Mouse (Mus musculus) monocyte, adult 5-6 weeks (primary cell): ENCODE measurements around the gene Gna12. TPM values are rescaled to one million over a fixed set of nuclear protein-coding genes. Genes with fewer than 3 reads are reported as not detected.
A peak's percentile ranks its signal among the peaks of the same experiment; 100 is the strongest.

ENCODE experiments used
- ATAC-seq: fragments of 153-309, 156-312 bp; replicated peaks from 2 replicates; pipeline ENCODE4 v1.8.0; 2017; ENCODE audit warnings: mild to moderate bottlenecking; ENCODE audit not compliant: low TSS enrichment, insufficient number of reproducible peaks, severe bottlenecking, poor library complexity, low FRiP score
- total RNA-seq: library from RNA; stranded (forward); fragments of 200-1000, 200-491, 200-594 nt; gene quantifications from 3 replicates; pipeline ENCODE4 v1.2.3, GENCODE M21; 2017

Gene Gna12
- 10.1 to 11.7 TPM (median 10.6 TPM) in 3 replicates for total RNA-seq

DNA sequence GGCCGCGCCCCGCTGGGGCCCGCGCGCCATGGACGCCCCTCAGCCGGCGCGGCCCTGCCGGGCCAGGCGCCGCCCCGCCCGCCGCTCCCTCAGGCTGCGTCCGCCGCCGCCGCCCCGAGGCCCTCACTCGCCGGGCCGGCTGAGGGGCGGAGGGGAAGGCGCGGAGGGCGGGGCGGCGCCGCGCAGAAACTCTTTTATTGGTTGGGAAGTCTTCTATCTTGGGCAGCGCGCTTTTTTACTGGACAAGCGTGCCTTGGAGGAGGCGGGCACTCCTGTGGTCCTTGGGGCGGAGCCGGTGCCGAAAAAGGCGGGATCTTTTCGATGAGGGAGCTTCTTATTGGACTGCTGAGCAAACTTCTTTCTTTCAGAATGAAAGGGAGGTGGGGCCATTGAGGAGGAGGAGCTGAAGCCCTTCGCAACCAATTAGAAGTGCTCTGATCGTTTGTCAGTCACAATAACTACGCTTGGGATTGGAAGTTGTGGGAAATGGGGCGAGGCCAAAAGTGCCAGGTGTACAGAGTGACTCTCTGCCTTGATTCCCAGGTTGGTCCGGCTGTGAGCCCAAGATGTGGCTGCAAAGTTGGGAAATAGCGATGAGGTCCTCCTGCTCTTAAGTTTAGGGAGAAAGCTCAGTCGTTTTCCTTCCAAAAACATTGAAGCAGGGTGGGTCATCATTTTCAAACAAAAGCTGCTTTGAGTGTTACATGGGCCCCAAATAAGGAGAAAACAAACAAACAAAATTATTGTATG is at the start of gene Gna12:
Gene Gna12, minus strand, starts transcription at position 118 of the 750 bp plus-strand sequence.
- peak; percentile 99 for ATAC-seq

DNA sequence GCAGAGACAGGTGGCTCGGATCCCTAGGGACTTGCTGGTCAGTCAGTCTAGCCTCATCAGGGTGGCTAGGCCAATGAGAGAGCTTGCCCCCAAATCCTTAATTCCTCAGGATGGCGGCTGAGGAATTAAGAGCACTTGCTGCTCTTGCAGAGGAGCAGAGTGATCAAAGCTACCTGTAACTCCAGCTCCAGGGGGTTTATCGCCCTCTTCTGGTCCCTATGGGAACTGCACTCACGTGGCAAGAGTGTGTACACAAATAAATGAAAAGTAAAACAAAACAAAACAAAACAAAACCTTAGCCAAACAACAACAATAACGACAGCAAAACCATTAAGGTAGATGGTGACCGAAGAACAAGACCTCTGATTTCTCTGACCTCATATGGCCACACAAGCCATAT is 48.4 kb upstream of the Gna12 start:
- ATAC-seq = no peak

DNA sequence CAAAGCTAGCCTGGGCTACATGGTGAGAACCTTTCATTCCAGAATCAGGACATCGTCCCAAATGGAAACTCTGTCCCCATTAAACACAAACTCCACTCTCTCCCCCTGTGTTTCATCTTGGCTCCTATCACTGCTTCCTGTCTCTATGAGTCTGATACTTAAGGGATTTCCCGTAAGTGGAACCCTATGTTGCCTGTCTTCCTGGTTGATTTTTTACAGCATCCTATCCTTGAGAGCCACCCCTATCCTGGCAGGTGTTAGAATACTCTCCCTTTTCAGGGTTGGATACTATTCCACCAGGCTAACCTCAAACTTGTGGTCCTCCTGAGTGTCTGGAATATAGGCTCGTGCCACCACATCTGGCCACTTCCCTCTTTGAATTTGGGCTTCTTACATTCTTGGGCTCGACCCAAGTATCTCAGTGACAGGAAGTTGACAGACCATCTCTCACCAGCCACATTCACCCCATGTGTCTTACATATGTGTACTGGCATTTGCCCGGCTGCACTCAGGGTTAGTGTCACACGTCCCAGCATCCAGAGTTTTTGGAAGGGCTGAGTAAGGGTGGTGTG is 43.6 kb upstream of the Gna12 start:
- no peak for ATAC-seq

DNA sequence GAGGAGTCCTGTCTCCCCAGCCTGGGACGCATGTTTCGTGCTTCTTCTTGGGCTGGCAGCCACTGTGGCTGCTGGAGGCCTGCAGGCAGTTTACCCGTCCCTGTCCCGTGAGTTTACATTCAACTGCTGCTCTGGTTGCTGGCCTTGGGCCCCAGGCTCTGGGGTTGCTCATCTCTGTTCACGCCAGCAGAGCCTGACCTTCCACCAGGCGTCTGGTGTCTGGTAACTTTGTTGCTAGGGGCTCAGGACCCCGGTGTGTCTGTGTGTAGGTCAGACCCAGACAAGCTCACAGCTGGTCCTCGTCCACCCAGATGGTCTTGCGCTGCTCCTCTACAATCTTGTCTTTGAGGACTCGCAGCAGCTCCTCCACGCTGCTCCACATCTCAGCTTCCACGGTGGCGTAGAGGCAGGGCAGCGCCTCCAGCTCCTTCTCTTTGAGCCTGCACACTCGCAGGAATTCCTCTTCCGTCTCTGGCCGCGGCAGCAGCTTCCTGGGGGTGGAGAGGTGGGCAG is 42.9 kb upstream of the Gna12 start:
- no peak for ATAC-seq

DNA sequence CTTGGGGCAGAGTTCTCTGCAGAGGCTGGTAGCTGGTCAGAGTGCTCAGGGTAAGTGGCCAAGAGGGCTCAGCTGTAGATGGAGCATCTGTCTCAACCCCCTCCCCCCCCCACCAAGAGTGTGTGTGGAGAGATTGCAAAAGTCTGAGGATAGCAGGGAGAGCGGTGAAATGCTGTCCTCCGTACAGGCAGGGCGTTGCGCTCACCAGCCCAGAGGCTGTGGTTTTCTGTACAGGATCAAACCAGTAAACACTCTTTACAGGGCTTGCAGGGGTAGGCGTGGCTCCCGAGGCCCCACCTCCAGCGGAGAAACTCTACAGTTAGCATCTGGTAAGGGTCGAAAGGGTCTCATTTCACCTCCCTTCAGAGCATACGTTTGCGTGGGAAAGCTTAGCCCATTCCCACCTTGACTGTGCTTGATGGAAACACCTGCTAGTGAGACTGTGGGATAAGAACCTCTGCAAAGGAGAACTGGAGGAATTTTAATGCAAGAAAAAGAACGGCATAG is 42.4 kb upstream of the Gna12 start:
- ATAC-seq = no peak

DNA sequence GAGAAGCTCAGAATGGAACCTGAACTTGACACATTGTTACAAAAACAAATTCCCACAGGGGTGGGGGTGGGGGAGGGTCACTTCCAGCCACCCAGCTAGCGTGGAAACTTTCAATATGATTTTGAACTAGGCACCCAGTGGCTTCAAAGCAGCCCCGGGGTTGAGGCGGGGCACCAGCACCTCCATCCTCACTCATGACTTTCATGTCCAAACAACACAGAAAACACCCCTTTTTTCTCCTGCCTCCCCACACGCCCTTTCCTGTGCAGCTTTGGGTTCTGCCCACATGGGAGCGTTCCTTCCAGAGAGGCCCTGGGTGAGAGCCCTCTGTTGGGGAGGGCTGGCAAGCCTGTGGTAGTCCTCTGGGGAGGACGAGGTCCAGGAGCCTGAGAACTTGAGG is 41.0 kb upstream of the Gna12 start:
- ATAC-seq = no peak

DNA sequence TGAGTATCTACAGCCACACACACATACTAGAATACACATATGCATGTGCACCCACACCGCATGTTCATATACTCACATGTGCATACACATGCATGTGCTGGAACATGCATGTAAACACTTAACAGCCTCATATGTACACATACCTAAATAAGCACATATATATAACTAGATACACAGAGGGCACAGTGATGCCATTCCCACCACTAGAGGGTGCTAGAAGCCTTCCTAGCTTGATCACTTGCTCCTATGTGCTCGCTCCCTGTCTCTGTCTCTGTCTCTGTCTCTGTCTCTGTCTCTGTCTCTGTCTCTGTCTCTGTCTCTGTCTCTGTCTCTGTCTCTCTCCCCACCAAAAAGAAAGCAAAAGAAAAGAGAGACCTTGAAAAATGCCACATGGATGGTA is 38.8 kb upstream of the Gna12 start:
- ATAC-seq = no peak; the same call in 1 of the 2 replicates

DNA sequence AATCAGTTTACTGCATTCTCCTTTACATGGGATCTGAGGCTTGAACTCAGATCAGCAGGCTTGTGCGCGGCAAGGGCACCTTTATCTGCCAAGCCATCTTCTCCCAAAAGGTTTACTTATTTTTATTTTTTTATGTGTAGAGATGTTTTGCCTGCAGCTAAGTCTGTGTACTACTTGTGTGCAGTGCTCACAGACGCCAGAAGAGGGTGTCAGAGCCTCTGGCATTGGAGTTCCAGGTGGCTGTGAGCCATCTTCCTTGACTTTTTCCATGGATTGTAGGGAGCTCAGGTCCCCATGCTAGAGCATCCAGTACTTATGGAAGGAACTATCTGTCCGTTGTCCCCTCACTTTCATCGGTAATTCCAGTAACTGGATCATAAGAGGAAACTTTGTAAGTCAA is 29.5 kb upstream of the Gna12 start:
- ATAC-seq = no peak

DNA sequence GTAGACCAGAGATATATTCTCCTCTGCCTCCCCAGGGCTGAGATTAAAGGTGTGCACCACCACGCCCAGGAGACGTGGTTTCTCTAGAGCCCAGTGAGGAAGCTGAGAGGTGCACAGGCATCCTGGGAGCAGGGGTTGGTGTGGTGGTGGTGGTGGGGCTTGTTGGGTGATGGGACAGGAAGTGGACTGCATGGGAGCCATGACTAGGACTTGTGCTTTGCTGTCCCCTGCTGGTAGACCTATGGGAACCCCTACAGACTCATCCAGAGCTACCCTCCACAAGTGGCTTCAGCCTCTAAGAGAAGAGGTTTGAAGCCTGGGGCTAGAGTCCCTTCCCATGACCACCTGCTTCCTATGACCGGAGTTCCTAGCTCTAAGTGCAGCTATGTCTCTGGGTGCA is 28.1 kb upstream of the Gna12 start:
- ATAC-seq = no peak

DNA sequence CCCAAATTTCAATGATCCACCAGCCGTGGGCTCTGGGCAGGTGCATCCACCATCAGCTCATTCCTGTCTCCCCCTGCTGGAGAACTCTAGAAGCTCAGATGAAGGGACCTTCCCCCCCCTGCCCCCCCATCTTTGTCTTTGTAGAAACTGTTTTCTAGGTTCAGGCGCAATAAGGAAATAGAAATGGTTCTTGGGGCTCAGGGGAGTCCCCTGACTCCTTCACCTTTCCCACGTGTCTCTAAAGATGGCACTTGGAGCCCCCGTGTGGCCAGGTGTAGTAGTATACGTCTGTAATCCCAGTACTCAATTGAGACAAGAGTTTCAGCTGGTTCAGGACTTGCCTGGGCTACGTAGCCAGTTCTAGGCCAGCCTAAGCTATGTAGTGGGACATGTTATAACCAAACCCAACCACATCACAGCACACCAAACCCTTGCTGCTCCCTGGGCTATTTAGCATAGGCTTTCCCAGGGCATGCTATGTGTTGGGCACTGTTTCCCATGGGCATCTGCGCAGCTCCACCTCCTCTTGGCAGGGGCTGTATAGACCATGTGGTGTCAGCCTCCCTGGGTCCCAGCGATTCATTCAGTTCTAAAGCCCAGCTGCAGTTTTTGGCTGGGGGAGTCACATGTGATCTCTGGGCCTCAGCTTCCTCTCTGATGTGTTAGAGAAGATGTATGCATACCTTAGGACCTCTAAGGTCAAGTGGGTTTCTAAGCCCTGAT is 27.4 kb upstream of the Gna12 start:
- no peak for ATAC-seq

DNA sequence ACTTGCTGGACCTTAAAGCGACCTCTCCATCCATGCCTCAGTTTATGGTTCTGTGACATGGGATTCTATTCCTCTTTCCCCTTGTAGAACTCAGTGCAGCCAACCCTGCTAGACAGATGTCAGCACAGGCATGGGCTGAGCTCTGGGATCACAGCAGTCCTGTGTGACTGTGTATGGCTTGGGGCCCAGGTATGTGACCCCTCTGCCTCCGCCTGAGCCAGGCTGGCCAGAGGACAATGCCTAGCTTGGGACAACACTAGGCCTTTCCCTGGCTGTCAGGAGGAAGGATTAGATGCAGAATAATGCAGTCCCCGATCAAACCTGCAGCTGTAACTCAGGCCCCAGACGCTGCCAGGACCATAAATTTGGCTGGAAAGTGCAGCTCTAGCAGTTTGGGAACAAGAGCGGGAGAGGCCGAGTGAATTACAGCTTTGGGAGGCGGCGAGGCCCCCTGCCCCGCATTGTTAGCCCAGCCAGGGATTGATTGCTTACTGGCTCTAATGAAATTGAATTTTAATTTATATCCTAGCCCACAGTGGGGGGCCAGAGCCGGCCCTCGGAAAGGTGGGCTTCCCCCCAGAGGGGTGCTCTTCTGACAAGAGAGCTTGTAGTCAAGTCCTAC is 25.8 kb upstream of the Gna12 start:
- ATAC-seq = no peak

DNA sequence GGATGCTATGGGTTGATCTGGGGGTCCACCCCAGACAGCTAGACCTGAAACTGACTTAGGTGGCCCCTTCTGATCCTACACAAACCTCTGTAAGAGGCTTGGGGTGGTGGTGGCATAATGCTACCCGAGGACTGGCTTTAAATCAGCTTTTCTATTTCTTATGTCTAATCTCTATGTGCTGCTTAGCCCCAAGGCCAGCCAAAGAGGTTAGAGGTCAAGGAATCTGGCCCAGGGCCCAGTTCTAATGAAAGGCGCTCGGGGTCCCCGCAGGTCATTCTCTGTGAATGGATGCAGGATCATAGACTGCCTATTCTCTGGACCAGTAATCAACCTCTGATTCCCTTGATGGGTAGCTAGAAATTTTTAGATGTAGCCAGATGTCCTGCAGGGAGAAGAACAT is 24.5 kb upstream of the Gna12 start:
- no peak for ATAC-seq

DNA sequence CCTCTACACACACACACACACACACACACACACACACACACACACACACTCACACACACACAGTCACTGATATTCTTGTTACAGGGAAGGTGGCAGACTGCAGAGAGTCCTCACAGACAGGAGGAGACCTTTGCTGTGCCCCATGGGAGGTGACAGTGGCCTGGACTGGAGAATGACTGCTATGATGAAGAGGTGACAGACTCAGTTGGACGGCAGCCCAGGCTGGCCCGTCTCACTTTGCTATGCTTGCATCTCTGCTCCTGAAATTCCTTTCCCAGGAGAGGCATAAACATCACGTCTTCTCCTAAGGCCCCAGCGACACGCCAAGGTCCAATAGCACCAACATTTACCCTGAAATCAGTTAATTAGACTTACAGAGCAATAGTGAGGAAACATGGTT is 23.5 kb upstream of the Gna12 start:
- no peak for ATAC-seq

DNA sequence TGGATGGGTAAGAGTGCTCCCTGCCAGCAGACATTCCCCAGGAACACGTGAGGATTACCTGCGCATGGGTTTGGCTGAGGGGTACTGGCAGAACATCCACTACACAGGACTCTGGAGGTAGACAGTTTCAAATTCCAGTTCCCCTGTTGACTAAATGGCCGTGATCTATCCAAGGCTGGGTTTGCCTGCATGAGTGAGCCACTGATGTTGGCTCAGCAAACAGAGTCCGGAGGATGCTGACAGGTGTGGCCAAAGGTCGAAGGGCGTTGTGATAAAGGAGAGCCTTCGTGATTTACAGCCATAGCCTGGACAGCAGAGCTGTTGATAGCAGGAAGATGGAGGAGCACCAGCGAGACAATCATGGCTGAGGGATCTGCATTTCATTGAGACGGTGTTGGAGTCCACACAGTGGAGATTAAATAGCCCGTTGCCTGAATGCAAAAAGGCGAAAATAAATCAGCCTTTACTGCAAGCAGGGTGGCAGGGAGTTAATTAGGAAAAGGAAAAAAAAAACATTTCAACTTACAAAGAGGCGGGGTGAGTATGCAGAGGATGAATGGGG is 22.3 kb upstream of the Gna12 start:
- ATAC-seq = no peak

DNA sequence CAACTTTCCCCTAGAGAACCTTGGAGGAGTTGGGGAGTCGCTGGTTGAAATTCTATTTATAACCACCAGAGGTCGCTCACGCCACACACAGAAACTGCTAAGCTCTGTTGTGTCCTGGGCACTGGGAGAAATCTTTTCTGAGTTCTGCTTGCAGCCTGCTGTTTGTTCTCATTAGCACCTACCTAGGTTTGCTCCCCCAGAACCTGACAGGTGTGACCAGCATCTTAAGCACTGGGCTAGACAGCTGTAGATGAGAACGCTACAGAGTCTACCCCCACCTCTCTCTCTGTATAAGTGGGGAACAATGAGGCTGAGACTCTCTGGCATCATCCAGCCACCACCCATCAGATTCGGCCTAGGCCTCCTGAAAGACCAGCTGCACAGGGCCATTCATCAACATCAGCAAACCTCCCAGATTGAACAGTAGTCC is 17.1 kb upstream of the Gna12 start:
- no peak; the same call in 1 of the 2 replicates for ATAC-seq

DNA sequence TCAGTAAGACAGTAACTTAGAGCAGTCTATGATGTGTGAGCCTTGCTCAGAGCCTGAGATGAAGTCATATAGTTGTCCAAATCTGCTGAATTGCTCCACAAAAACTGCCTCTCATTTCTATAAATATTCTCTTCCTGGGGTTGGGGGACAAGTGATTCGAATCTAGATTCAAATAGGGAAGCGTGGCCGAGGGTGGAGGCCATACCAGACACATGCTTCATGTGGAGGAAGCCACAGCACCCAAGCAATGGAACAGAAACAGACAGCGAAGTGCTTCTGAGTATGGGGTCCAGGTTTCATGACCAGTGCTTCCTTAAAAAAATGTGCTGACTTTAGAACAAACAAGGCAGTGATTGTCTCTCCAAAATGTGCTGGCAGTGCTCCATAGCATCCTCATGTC is 11.7 kb upstream of the Gna12 start:
- ATAC-seq = no peak

DNA sequence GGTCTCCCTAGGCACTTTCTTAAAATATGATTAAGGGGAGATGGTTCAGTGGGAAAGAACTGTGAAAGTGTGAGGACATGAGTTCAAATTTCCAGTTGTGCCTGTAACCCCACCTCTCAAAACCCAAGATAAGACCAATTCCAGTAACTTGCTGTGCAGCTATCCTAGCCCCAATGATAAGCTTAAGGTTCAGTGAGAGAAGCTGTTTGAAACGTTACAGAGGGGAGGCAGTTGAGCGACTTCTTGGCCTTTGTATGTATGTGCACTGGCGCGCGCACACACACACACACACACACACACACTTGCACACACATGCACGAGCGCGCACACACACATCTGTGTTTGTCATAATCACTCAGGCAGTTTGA is 817 bp upstream of the Gna12 start:
- ATAC-seq = no peak

DNA sequence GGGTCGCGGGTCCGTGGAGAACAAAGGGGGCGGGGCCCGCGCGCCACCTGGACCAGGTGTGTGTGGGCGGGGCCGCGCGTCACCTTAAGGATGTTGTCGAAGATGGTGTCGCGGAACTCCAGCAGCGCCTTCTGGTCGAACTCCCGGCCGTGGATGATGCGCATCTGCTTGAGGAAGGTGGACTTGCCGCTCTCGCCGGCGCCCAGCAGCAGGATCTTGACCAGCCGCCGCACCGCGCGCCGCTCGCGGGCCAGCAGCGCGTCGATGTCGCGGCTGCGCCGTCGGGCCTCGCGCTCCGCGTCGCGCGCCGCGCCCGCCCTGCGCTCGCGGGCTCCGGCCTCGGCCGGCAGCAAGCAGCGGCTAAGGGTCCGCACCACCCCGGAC is 328 bp downstream of the Gna12 start:
- no peak for ATAC-seq
